Mouse (Mus musculus): ENCODE measurements at regions not wholly inside any gene's neighbourhood (a gene's known extent, or its start where the extent isn't known, plus 50 kb on each side); places are given as distances from the start of the nearest gene placed in this dataset.

DNA sequence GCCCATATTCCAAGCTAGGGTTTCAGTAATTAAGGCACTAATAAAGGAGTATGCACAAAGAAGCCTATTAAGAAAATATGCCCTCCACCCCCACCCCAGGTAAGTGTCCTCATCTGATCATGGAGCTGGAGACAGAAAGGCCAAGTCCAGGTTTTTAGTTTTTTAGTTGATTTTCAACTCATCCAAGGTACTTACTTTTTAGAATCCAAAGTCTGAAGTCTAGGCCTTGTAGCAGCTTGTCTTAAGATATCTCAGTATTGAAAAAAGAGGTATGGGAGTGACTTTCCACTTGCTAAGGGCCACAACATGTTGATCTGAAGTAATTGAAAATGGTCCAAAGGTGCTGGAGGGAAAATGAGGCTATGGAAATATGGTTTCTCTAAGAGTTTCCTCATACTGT, 340.9 kb downstream of the Kif20b start:
- no peak for ATAC-seq (ENCODE audit: poor library complexity, severe bottlenecking)

DNA sequence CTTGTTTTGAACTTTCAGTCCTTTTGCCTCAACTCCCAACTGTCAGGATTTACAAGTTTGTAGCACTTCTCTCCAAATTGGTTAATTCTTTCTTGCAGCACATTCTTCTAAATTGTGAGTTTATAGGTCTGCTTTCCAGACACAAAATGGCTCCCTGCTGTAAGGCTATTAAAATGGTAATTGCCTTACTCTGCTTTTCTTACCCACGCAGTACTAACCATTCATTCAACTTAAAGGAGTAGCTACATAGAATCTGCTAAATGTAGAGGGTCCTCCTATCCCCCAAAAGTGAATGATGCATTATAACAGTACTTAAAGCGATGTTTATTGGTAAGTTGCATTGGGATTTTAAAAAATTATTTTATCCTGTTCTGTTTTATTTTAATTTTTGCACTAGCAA, 356.2 kb downstream of the Kif20b start:
- no peak for ATAC-seq (ENCODE audit: poor library complexity, severe bottlenecking)

DNA sequence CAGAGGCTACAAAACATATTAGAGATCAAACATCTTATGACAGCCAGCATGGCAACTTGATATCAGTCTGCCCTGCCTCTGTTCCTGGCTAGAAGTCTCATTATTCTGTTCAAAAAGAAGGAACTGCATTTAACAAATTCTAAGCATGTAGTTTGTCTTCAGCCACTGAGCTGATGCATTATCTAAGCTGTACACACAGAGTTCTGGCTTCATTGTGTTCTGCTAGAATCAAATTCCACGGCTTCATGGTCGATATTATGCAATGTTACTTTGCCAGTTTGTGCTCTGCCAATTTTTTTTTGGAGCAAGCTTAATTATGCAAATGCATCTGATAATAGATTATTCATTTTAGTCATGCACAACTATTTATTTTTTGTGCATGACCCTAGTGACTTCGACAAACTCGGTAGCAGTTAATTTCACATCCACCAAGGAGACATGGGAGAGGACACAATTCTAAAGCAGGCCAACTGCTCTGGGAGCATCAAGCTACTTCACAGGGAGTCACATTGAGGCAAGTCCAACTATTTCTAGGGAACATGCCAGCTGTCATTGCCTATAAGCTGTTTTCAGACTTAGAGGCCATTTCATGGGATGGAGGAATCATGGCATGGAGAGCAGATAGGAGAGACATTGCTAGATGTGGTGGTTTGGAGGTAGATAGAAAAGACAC, 360.8 kb downstream of the Kif20b start:
- ATAC-seq (ENCODE audit: poor library complexity, severe bottlenecking), result no peak

DNA sequence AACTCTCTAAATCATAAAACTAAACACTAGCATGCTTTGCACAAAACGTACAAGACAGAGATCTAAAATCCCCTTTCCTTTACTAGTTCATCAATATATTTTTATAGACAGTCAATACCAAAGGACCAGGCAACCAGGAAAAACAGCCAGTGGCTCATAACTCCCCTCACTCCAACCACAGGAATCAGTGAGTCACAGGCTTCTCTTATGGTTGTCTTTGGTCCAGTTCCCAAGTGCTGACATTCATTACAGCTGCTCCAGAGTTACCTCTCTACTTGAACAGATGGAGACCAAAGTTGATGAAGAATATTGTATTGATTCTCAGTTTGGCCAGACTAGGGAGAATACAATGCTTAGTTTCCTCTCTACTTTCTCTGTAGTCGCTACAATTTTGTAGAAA, 376.7 kb downstream of the Kif20b start:
- ATAC-seq (ENCODE audit: poor library complexity, severe bottlenecking), result no peak

DNA sequence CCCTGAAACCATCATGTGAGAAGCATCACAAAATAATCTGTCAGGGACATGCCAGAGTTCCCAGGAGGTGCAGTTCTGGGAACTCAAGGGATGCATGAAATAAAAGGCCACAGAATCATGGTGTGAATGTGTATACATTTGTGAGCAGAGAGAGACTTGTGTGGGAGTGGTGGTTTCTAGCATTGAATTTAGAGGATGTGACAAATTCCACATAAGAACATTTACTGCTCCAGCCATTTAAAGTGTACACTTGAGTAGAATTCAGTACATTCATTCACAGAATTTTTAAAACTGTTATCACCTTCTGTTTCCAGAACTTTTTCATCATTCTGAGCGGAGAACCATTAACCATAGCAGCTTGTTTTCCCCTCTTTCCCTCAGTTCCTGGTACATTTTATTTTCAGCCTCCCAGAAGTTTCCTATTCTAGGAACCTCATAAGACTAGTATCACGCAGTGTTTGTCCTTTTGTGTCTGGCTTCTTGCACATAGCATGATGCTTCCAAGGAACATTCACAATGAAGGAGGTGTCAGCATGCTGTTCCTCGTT, 380.6 kb downstream of the Kif20b start:
- no peak for ATAC-seq (ENCODE audit: poor library complexity, severe bottlenecking)
